Mouse (Mus musculus): Measurements from ENCODE around the gene Ttc27.

- no peak for TF ChIP-seq EP300 (IDR thresholded peaks at IDR 0.05; ENCODE audit: low read depth)
- no peak for TF ChIP-seq CTCF (IDR thresholded peaks at IDR 0.05; ENCODE audit: low read depth)
These were observed 37.0 kb downstream of the Ttc27 start for GRCm38 (mm10) chr17:74754369-74755118.

Data from liver, embryonic 14.5 days (tissue).